Mouse (Mus musculus) brain, embryonic 14.5 days (tissue): Measurements from ENCODE around the gene Wbp2.

Source experiments
- CTCF ChIP-seq: fragments of 200-500 bp; IDR thresholded peaks from 2 replicates; pipeline ENCODE4 v1.5.1; 2012; ENCODE audit warnings: inconsistent platforms, mild to moderate bottlenecking, moderate library complexity, borderline replicate concordance; ENCODE audit not compliant: insufficient read depth, insufficient read length; ENCODE audit errors: extremely low read depth
- POLR2A ChIP-seq: fragments of 200-500 bp; IDR thresholded peaks from 2 replicates; pipeline ENCODE4 v1.6.1; 2012; ENCODE audit warnings: mild to moderate bottlenecking, inconsistent platforms, borderline replicate concordance; ENCODE audit not compliant: poor library complexity, insufficient read depth, insufficient read length, severe bottlenecking; ENCODE audit errors: extremely low read depth

DNA sequence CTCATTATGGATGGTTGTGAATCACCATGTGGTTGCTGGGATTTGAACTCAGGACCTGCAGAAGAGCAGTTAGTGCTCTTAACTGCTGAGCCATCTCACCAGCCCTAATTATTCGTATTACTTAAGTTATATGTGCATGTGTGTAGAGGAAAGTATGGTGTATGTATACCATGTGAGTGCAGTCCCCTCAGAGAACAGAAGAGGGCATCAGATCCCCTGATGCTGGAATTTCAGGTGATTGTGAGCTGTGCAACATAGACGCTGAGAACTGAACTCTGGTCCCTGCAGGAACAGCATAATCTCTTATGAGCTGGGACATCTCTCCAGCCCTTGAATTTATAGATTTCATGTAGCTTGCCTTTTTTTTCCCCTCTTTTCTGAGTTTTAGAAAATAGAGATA, 45.0 kb downstream of the Wbp2 start:
- TF ChIP-seq CTCF (no peak; the same call in 1 of the 2 replicates), POLR2A (no peak)
